Mouse (Mus musculus) thymus, postnatal 25 days (tissue): ENCODE measurements around the gene Dpagt1.
"Not testable (repeated sequence)": the region's sequence is repeated elsewhere in the genome, so short reads cannot be mapped to it uniquely, and the experiment has no call there.

Experiments used
- DNase-seq: peaks from one replicate; pipeline ENCODE4 v3.0.0; 2022

The Dpagt1 gene

DNA sequence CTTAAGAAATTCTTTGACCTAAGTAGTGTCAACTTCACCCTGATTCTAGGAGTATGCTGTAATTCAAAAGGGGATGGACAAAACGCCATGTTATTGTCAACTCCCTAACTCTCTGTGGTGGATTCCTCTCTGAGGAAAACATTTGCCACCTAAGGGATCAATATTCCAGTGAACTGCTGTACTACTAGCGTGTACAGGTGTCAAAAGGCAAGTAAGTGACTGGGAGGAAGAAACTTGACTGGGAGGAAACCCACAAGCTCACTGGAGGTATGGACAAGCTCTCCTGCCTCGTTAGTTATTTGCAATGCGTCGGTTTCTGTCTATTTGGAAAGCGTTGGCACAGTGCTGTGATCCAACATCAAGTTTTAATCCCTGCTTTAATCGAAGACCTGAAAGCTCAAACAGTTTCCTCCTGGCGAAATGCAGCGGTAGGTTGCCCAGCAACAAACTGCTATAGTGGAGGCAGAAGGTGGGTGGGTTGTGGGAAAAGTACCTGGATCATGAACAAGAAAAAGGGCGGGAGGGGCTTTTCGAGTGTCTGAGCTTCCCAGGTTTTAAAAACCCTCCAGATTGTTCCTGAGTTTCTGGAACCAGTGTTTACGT is at the start of gene Dpagt1:
Gene Dpagt1 (plus strand): TSS at position 252 of the 603 bp plus-strand sequence.
- DNase-seq, result no peak

DNA sequence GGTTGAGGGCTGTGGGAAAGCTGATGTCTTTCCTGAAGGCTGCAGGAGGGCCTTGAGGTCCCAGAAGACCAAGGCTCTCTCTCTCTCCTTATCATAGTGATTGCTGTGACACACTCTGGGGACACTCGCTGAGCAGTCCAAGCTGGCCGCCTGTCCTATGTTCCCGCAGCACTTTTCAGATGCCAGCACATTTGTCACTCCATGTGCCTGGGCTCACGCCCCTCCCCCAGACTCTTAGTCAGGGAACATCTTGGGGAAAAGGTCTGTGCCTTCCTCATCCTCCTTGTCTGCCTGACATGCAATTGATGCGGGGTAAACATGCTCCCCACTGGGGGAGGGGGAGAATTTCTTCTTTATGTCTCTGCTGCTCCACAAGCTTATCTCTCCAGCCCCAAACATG is 42.6 kb upstream of the Dpagt1 start:
- DNase-seq, result no peak

DNA sequence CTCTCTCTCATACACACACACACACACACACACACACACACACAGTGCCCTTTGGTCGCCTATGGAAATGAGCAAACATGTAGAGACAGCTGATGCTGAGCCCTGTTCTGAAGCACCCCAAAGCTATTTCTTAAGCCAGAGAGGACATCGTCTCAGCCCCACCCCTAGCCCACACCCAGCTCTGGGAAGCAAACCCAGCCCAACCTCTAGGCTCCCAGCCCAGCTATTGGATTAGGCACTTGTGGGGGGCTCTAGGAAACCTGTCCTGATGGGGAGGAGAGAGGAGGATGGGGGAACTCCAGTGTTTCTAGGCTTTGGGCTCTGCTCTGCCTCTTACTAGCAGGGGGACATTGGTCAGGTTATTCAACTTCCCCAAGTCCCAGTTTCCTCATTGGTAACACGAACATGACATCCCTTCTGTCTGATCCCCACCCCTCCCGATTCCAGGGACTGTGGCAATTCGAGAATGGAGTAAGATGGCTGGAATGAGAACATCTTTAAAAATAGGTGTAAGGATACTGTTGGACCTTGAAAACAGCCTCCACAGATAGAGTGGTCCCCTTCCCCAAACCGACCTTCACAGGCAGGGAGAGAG is 39.5 kb upstream of the Dpagt1 start:
- no peak for DNase-seq

DNA sequence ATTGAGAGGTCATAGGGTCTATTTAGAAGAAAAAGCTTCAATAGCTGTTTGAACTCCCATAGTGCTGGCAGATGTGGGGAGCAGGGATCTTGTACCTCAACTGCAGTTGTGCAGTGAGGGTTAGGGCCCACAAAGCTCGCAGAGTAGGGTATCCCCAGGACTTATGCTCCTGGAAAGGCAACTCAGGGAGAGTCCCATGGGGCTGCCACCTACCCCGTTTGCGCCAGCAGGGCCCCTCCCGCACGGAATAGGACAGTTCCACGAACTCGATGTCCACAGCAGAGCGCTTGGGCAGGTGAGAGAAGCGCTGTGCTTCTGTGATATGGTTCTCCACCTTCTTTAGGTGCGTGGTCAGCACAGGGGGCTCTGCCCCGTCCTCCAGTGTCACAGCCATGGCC is 38.8 kb upstream of the Dpagt1 start:
- no peak for DNase-seq

DNA sequence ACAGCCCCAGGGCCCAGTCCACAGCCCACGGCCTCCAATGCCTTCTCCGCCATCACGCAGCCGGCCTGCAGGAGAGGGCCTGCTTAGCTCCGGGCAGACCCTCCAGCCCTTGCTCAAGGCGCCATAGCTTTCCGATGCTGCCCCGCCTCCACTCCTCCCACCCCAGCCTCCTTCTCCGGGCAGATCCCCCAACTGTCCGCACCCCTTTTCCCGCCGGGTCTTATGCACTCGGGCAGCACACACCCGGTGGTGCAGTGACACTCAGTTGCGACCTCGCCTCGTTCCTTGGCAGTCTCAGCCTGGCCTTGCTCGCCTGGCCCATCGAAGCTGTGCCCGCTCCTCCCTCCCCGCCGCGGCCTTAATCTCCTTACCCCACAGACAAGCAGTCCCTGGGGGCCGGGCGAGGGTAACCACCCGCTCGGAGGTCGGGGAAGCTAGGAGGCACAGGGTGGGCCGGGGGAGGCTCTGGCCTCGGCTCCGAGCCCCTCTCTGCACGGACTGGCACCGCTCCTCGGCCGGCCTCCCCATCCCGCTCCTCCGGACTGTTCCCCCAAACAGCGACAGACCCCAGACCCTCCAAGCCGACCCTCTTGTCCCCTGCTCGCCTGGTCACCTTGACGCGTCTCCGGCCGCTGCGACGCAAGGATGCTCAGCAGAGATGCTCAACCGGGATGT is 38.3 kb upstream of the Dpagt1 start:
- no peak for DNase-seq

DNA sequence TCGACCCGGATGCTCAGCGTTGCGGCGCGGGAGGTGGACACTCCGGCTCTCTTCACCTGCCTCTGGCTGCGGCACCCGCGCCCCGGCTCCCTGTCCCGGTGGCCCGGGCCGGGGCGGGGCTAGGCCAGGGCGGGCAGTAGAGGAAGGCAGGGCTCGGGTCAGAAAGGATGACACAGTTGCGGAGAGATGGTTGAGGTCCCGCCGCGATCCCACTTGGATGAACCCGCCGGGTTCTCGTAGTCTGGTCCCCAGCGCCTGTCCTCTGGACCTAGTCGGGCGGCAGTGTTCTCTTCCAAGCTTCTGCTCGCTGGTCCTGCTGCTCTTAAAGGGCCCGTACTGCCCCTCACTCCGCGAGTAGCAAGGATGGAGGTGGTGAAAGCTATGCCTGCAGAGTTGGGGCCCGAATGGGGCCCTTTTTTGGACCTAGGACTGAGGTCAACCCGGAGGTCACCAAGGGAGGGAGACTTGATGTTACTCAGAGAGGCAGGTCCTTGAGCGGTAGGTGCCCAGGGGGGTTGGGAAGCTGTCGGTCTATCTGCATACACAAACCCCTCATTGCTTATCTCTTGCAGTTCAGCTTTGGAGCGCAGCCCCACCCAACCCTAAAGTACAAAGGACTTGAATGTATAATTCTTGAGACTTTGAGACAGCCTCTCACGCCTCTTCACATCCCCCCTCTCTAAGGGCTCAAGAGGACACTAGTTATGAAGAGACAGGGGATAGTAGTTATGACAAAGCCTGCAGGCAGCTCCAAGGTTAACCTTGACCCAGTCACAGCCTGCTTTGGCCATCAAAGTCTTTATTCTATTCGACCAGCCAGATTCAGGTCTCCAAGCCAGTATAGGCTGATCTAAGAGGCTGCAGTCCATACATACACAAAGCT is 37.5 kb upstream of the Dpagt1 start, which contains the start of gene Abcg4:
Gene Abcg4 (minus strand): TSS at position 540 of the 883 bp plus-strand sequence.
- no peak for DNase-seq

DNA sequence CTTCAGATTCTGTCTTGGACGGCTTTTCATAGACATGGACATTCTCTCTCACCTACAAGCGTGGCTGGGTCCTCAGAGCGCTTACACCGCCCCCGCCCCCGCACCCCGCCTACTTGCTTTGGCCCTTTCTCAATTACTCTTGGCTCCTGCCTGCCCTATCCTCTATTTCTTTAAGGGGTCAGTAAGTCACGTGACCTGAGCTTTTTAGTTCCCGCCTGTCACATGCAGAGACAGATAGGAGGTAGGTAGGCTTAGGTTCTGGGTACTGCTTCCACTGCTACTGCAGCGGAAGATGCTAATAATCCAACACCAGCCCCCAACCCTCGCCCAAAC is 36.9 kb upstream of the Dpagt1 start:
- no peak for DNase-seq

DNA sequence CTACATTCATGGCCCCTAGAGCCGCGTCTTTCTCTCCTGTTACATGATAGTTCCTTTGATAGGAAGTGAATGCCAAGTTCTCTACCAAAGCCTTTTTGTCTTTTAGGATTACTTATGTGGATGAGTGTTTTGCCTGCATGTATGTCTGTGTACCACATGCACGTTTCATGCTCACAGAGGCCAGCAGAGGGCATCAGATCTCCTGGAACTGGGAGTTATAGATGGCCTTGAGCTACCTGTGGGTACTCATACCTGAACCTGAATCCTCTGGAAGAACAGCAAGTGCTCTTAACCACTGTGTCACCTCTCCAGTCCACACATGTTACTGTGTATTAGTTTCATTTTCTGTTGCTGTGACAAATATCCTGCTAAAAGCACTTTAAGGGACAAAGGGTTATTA is 33.3 kb upstream of the Dpagt1 start:
- DNase-seq, result peak; percentile 72

DNA sequence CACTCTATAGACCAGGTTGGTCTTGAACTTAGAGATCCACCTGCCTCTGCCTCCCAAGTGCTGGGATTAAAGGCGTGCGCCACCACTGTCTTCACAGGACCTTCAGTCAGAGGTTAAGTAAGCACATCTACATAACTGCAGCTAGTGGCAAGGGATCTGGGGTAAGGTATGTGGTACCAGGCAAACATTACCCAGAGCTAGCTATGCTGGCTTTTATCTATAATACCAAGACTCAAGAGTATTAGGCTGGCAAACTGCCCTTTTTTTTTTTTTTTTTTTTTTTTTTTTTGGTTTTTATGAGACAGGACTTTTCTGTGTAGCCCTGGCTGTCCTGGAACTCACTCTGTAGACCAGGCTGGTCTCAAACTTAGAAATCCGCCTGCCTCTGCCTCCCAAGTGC is 25.8 kb upstream of the Dpagt1 start:
- DNase-seq, result not testable (repeated sequence)

DNA sequence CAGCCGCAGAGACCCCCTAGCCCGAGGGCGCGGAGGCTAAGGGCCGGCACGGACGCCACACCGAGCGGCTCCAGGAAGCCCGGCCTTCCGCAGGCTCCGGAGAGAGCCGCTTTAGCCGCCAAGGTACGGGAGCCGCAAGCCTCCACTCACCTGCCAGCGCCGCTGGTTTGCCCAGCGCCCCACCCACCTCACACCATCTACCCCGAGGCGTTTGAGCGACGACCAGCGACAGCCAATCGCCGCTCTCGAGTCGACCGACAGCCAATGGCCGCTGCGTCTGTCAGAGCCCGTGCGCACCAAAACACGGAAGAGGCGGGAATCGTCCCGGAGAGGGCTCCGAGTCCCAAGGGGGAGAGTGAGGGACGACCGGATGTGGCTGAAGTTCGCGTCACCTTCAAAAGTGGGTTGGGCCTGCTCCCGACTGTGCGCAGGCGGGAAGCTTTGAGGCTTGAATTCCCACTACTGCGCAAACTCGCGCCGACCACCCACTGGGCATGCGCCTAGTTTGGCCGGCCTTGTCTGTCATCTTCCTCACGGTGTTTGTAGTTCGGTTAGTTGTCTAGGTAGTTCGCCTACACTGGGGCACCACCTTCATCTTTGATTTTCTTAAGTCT is 20.2 kb upstream of the Dpagt1 start, which contains the start of gene Hinfp:
Gene Hinfp (minus strand): TSS at position 206 of the 614 bp plus-strand sequence.
- peak; percentile 96 for DNase-seq

DNA sequence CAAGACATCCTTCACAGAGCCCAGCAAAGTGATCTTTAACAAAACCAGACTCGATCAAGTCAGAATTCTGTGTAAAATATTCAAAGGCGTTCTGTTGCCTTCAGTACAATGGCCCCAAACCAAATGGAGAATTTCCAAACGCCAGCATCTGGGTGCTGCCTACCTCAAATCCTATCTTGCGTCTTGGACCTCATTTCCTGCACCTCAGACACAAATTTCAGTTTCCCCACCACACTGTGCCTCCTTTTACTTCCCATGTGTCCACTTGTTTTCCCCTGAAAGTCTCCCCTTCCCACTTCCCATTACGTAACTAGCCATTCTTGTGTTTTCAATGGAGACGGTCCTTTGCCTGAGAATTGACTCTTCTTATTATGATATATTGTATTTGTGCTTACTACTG is 19.3 kb upstream of the Dpagt1 start:
- DNase-seq, result no peak

DNA sequence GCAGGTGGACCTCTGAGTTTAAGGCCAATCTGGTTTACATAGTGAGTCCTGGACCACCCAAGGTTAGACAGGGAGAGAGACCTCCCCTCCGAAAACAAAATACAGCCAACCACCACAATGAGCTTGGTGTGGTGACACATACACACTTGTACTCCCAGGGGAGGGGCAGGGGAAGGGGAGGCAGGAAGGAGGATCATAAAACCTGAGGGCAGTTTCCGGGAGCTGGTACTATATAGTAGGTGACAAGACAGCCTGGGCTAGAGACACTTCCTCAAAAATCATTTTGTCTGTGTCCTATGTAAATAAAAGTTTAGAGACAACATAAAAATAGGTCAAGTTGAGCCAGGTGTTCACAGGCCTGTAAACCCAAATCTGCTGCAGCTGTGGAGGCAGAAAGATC is 18.6 kb upstream of the Dpagt1 start:
- DNase-seq, result peak; percentile 47

DNA sequence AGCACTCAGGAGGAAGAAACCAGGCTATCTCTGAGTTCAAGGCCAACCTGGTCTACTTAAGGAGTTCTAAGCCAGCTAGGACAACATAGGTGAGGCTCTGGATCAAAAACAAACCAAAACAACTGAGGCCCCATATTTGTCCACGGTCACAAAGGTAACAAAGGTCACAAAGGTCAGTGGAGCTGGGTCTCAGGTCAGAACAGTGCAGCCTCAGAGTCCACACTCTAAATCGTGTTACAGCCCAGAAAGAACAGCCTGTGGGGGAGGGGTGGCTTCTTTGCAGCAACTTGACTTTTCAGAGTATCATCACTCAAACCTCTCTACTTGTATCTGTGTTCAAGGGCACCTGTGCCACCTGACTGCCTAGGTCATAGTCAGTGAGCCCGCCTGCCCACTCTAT is 16.1 kb upstream of the Dpagt1 start:
- no peak for DNase-seq

DNA sequence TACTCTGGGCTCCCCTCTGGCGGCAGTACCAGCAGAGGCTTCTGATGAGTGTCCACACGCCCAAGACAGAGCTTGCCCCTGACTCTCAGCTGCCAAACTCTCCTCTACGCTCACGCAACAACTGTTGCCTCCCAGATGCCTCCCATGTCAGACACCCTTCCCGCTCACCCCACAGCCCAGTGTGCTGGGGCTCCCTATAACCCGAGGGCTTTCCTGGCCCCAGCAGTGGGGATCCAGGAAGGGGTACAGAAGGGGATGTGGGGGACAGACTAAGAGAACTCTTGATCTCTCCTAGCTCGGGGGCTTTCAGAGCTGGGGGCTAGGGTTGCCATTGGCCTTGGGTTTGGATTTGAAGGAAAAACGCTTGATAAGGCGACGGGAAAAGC is 15.1 kb upstream of the Dpagt1 start:
- DNase-seq, result no peak

DNA sequence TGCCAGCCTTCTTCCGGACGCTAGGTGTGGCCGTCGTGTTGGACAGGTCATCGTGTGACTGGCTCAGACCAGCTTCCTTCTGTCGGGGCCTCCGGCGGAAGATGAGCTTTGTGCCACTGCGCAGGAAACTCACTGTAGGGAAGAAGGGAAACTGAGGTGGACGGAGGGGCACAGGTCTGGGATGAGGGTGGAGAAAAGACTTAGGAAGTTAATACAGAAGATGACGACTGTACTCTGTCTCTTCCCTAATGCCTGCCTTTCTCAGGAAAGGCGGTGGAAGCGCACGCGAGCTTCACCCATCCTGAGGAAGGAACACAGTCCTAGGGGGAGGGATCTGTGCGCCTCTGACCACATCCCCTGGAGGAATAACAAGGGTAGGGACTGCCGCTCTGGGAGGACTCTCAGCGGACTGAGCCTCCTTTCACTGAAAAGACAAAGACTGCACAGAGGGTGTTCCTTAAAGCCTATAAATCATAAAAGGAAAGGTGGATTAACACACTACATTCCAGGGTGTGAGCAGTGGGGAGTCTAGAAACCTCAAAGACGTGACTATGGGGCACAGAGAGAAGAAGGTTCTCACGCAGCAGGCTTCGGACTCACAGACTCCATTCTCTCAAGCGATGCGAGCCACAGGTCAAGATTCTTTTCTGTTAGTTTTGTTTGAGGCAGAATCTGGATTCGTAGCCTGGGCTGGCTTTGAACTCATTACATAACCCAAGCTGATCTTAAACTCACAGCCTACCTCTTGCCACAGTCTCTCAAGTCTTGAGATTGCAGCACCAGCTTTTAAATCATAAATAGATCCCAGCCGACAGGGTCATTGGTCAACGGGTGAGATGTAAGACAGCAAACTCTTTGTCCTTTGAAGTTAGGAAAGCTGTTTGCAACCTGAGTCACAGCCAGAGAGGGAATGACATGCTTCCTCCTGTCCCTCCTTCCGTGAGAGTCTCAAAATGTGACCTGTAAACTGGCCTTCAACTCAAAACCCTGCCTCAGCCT is 14.4 kb upstream of the Dpagt1 start:
- DNase-seq, result no peak

DNA sequence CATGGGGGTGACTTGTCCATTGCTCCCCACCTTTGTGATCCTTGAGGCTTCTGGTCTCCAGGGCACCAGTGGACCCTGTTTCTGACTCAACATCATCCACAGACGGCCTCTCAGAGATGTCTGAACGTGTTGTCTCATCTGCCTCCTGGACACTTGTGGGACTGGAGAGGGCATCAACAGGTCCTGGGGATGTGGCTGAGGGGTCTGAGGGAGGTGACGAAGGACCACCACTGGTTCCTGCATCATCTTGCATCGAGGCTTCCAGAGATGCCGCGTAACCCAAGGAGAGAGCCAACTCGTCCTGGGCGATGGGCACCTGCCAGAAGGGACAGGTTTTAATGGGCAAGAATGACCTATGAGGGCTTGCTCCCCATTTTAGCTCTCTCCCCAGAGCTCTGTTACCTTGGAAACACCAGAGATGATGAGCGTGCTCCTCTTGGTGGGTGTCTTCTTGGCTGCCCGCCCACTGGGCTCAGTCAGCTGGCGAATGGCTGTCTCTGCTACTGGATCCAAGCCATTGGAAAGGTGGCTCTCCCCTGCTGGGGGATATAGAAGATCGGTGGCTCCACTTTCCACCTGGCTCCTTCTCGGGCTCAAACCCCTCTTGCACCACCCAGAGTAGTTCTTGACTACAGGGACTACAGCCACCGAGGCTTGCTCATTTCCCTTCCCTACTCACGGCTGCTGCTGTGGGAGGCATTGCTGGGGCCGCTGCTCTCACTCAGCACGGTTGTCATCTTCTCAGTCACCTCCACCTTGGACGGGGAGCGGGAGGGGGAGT is 12.2 kb upstream of the Dpagt1 start:
- no peak for DNase-seq

DNA sequence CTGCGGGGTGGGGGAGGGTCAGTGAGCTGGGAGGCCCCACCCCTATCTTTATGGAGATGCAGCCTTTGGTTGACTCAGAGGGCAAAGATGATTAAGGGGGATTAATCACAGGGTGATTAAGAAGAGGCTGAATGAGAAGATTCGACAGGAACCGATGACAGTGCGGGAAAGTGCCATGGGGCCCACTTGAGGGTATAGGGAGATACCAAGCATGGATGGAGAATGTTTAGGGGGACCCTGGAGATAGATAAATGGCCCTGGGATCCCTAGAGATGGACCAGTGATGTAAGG is 11.6 kb upstream of the Dpagt1 start:
- no peak for DNase-seq

DNA sequence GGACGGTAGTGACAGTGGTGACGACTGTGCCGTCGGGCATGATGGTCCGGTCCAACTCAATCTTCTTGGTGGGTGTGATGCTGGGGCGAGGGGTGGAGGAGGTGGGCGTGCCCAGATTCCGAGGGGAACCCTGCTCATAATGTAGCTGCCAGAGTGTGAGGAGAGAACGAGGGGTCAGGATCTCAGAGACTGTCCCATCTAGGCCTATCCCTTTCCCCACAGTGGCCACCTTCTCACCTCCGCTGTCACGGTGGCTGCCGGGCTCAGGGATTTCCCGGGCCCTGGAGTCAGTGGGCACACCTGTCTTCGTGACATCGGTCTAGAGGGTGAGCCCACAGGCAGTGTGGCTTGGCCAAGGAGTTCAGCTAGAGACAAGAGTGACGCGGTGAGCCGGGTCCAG is 10.9 kb upstream of the Dpagt1 start:
- no peak for DNase-seq

DNA sequence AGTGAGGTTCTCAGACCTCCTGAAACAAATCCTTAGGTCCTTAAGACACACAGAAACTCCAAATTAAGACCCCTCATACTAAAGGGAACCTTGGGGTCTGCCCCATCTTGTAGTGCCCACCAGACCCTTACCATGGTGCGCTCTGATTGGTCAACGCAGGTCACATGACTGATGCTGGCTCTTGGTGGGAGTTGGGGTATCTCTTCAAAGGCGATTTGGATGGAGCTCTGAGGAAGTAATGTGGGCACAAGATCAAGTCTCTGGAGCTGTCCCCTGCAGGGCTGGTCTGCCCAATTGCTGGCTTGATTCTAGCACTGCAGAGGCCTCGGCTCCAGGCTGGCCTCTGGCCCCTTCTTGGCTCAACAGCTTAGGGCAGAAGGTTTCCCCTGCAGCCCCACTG is 8.4 kb upstream of the Dpagt1 start:
- DNase-seq, result no peak

DNA sequence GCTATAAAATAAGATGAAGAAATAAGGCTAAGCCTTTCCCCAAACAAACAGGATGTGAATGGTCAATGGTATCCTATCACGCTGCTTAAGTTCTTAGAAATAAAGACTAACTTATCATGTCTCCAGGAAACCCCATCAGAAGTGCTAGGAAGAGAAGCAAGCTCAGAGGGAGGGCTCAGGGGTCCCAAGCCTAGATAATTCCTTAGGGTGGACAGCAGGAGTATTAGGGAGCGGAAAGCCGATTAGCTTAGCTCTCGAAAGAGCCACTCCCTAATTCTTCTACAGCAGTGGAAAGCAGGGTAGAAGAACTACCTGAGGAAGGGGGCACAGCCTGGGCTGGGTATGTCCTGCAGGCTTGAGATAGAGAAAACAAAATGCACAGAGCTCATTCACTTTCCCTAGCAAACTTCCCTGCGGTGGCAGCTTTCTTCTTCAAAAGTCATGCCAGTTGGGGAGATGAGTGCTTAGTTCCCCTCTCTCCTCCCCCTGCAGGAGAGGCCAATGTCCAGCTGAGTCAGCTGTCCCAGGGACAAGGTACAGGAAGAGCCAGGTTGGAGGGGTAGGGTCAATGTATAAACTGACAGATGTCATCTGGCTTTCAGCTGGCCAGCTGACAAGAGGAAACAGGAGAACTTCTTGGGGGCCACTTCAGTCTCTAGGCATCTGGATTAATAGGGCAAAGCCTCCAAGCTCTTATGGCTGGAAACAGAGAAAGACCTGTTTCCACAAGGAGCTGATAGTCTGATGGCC is 7.6 kb upstream of the Dpagt1 start:
- DNase-seq, result no peak

DNA sequence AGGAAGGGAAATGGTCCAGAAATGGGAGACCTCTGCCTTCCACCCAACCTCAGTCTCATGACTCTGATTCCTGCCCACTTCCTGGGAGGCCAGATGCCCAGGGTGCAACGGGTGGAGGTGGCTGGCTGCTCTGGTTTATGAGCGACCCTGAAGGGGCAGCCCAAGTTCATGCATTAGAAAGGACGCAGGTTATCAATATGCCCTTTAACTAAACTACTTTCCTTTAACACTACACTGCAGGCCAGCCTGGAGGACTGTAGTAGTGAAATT is 7.1 kb upstream of the Dpagt1 start:
- no peak for DNase-seq
